Mouse (Mus musculus) spleen, adult 2 months (tissue): Measurements from ENCODE around the gene Etnk2. TPM values are rescaled to one million over a fixed set of nuclear protein-coding genes. Genes with fewer than 3 reads are reported as not detected.

ENCODE experiments used
- DNase-seq, 2 experiments: peaks; one replicate each; pipeline versions ENCODE4 v3.0.0 to v3.0.0-alpha.2; 2012 to 2021; ENCODE audit warnings: low spot score in 2 of 2, low read depth in 1 of 2
- H3K27ac ChIP-seq: fragments of 200-500 bp; 2 replicates; pipeline ENCODE4 v1.5.1; 2012; ENCODE audit warnings: low read length, inconsistent platforms; ENCODE audit not compliant: insufficient read depth
- H3K27me3 ChIP-seq: fragments of 200-500 bp; 2 replicates; pipeline ENCODE4 v1.6.1; 2012; ENCODE audit warnings: mild to moderate bottlenecking, moderate library complexity, low read length, inconsistent platforms; ENCODE audit not compliant: control insufficient read depth, insufficient read depth
- H3K36me3 ChIP-seq: fragments of 200-500 bp; 2 replicates; pipeline ENCODE4 v1.6.1; 2012; ENCODE audit warnings: mild to moderate bottlenecking, low read length, inconsistent platforms; ENCODE audit not compliant: control insufficient read depth, insufficient read depth
- H3K4me1 ChIP-seq: fragments of 200-500 bp; 2 replicates; pipeline ENCODE4 v1.6.1; 2011; ENCODE audit warnings: inconsistent platforms; ENCODE audit not compliant: control insufficient read depth, insufficient read depth, insufficient read length
- H3K4me3 ChIP-seq: fragments of 200-500 bp; 2 replicates; pipeline ENCODE4 v1.5.1; 2011; ENCODE audit warnings: mild to moderate bottlenecking, inconsistent platforms; ENCODE audit not compliant: insufficient read depth, insufficient read length; ENCODE audit errors: extremely low read depth
- CTCF ChIP-seq: fragments of 200-500 bp; IDR thresholded peaks from 2 replicates; pipeline ENCODE4 v1.5.1; 2011; ENCODE audit warnings: mild to moderate bottlenecking, inconsistent platforms; ENCODE audit not compliant: insufficient read depth, insufficient read length, insufficient replicate concordance; ENCODE audit errors: extremely low read depth
- POLR2A ChIP-seq: fragments of 200-500 bp; IDR thresholded peaks from 2 replicates; pipeline ENCODE4 v1.6.1; 2011; ENCODE audit warnings: low read depth, low read length, inconsistent platforms
- WGBS: fragments of 180-500 bp; shearing (Covaris S2); methylation state at CpG from one replicate; pipeline ENCODE4 v1.1.7; 2018; 5-methylcytosine and 5-hydroxymethylcytosine counted together
- polyA plus RNA-seq: library from polyadenylated mRNA; depleted of rRNA; stranded (reverse); fragments of >200 nt; gene quantifications from 2 replicates; pipeline ENCODE4 v1.2.3, GENCODE M21; 2012

Etnk2 gene
- polyA plus RNA-seq, 1 experiment, result 0.20 TPM

DNA sequence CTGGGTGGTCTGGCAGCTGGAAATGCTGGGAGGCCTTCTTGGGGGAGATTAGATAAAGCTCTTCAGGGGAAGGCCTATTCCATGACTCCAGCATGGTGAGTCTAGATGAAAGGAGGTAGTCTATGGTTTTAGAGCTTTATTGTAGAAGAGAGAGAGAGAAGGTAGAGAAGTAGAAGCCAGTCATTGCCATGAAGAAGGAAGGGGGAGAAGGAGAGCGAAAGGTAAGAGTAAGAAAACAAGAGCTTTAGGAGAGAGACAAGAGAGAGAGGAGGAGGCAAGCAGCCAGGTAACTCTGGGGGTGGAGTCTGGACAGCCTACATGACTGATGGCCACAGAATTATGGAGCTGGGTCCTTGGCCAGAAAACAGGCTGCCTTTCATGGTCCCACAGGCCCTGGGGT, 13.2 kb upstream of the Etnk2 start, which contains the start of gene Ren1:
TSS of gene Ren1 (plus strand) at position 301 of the 400 bp plus-strand sequence.
- Histone ChIP-seq H3K36me3 (no peaks in the 10 kb centered on the region), H3K27ac (no peak within 1 kb of the TSS), H3K27me3 (no peaks in the 10 kb centered on the region), H3K4me3 (no peak within 1 kb of the TSS), H3K4me1 (peaks cover 11% of the 10 kb centered on the region; the same call in 1 of the 2 replicates)
- TF ChIP-seq POLR2A, result no peak
- no peak for TF ChIP-seq CTCF
- no peak for DNase-seq
- 100% methylated on average over 1 of the region's 1 CpGs for WGBS

DNA sequence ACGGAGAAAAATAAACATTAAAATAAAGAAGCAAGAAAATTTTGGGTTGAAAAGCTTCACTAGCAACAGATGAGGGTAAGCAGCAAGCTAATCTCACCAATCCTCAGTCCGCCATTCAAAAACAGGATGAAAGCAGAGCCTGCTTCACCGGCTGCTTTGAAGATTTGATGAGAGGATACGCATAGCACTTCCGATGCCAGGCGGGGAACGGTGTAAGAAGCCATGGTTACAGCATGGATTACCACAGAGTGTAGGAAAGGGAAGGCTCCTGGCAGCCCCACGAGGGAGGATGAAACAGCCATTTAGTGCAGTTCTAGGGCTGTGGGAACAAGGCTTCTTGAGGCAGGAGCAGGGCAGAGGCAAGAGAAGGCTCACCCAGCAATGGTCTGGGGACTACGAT, 11.6 kb upstream of the Etnk2 start:
- H3K36me3 ChIP-seq, result no peaks in the 10 kb centered on the region
- H3K4me3 ChIP-seq, result no peak overlapping the region
- whole genome bisulfite sequencing, result 50% methylated on average over 9 of the region's 9 CpGs
- no peak overlapping the region for H3K27ac ChIP-seq
- TF ChIP-seq POLR2A, result no peak
- TF ChIP-seq CTCF, result no peak
- H3K27me3 ChIP-seq, result no peaks in the 10 kb centered on the region
- peaks cover 21% of the 10 kb centered on the region; the same call in 1 of the 2 replicates for H3K4me1 ChIP-seq
- DNase-seq, result no peak

DNA sequence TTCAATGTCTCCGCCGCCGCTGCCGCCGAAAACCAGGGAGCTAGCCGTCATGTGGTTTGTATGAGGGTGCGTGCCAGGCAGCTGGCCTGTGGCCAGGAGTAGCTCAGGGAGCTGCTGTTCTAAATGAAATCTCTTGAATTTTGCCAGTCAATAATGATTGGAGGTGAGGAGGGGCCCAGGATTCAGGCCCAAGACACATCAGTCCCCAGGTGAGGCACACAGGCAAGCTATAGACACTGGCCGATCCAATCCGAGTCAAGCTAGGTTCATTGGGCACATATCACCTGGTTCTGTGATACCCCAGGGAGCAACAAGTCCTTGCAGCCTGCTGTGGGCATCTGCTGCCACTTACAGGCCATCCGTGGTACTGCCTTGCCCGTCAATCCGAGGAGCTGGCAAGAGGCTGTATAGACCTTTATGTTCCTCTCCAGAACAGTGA, 10.0 kb upstream of the Etnk2 start:
- Histone ChIP-seq H3K4me3 (no peak overlapping the region), H3K36me3 (no peaks in the 10 kb centered on the region), H3K27ac (no peak overlapping the region), H3K27me3 (no peaks in the 10 kb centered on the region), H3K4me1 (peaks cover 17% of the 10 kb centered on the region; the same call in 1 of the 2 replicates)
- peak; percentile 54 to 76 for DNase-seq
- TF ChIP-seq CTCF (peak; percentile 97), POLR2A (no peak)
- WGBS, result 45% methylated on average over 12 of the region's 12 CpGs

DNA sequence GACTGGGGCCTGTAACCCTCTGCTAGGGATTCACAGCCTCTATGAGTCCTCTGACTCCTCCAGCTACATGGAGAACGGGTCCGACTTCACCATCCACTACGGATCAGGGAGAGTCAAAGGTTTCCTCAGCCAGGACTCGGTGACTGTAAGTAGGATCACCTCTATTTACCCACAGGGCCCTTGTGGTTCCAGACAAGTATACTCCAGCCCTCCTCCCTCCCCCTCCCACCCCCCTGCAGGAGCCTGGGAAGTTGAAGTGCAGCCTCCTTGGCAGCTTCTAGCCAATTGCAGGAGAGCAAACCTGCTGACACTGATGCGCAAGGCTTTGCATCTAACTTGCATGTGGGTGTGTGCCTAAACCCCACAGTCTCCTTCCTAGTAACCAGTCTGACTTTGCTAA, 7.9 kb upstream of the Etnk2 start:
- Histone ChIP-seq H3K4me3 (no peak overlapping the region), H3K36me3 (no peaks in the 10 kb centered on the region), H3K27me3 (no peaks in the 10 kb centered on the region), H3K27ac (no peak overlapping the region), H3K4me1 (peaks cover 10% of the 10 kb centered on the region; the same call in 1 of the 2 replicates)
- no peak for TF ChIP-seq CTCF
- no peak for TF ChIP-seq POLR2A
- DNase-seq, result no peak
- 82% methylated on average over 5 of the region's 5 CpGs for WGBS

DNA sequence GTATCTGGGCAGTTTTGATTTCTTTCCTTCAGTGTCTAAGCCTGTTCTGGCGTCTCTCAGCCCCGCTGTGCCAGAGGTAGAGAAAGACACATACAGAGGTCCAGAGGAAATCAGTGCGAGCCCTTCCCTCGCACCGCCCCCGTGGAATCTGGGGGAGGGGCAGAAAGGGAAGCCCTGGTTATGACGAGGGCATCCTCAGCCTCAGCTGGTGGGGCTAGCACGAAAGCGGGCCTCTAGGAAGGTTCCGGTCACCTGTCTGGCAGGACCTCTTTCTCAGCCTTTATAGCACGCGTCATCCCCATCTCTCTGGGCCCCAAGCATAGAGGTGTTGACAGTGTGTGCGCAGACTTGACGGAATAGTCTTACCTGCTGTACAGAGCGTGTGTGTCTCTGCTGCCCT, 7.5 kb upstream of the Etnk2 start:
- H3K36me3 ChIP-seq, result no peaks in the 10 kb centered on the region
- no peak for TF ChIP-seq POLR2A
- no peak for TF ChIP-seq CTCF
- 64% methylated on average over 15 of the region's 15 CpGs for WGBS
- H3K27ac ChIP-seq, result no peak overlapping the region
- H3K27me3 ChIP-seq, result no peaks in the 10 kb centered on the region
- no peak overlapping the region for H3K4me3 ChIP-seq
- peaks cover 10% of the 10 kb centered on the region; the same call in 1 of the 2 replicates for H3K4me1 ChIP-seq
- DNase-seq, result no peak

DNA sequence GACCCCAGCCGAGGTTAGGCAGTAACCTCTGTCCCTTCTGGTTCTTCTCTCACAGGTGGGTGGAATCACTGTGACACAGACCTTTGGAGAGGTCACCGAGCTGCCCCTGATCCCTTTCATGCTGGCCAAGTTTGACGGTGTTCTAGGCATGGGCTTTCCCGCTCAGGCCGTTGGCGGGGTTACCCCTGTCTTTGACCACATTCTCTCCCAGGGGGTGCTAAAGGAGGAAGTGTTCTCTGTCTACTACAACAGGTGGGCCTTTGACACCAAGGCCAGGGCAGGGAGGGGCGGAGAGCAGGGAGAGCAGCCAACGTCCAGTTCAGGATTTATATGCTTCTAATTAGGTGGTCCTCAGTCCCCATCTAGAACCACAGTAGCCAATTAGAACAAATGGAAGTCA, 7.0 kb upstream of the Etnk2 start:
- no peak overlapping the region for H3K27ac ChIP-seq
- peak in 1 of 2 experiments; percentile 47 for DNase-seq
- H3K4me3 ChIP-seq, result no peak overlapping the region
- 24% methylated on average over 8 of the region's 8 CpGs for WGBS
- H3K27me3 ChIP-seq, result no peaks in the 10 kb centered on the region
- H3K36me3 ChIP-seq, result no peaks in the 10 kb centered on the region
- TF ChIP-seq CTCF (no peak), POLR2A (no peak)
- H3K4me1 ChIP-seq, result peaks cover 10% of the 10 kb centered on the region; the same call in 1 of the 2 replicates

DNA sequence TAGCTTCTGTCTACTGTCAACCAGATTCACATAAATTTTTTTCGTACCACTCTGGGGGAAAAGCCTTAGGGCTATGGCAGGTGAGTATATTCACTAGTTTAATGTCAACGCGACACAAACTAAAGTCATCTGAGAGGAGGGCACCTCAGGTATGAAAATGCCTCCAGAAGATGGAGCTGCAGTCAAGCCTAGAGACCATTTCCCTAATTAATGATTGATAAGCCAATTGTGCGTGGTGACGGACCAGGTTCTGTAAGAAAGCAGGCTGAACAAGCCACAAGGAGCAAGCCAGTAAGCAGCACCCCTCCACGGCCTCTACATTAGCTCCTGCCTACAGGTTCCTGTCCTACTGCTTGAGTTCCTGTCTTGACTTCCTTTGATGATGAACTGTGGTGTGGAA, 2.4 kb upstream of the Etnk2 start:
- DNase-seq, result no peak
- H3K27me3 ChIP-seq, result peaks cover 9% of the 10 kb centered on the region; the same call in 1 of the 2 replicates
- no peak for TF ChIP-seq CTCF
- no peak for TF ChIP-seq POLR2A

More for the DNA sequence above, 2.4 kb upstream of the Etnk2 start:
- Histone ChIP-seq H3K27ac (no peak overlapping the region), H3K4me1 (peaks cover 16% of the 10 kb centered on the region), H3K4me3 (no peak overlapping the region), H3K36me3 (no peaks in the 10 kb centered on the region)
- 93% methylated on average over 6 of the region's 6 CpGs for WGBS
